Mouse (Mus musculus) right cerebral cortex, postnatal 25 days (tissue): ENCODE data around the gene Olig2.

ENCODE experiments used
- DNase-seq: peaks from one replicate; pipeline ENCODE4 v3.0.0; 2022

Gene Olig2

DNA sequence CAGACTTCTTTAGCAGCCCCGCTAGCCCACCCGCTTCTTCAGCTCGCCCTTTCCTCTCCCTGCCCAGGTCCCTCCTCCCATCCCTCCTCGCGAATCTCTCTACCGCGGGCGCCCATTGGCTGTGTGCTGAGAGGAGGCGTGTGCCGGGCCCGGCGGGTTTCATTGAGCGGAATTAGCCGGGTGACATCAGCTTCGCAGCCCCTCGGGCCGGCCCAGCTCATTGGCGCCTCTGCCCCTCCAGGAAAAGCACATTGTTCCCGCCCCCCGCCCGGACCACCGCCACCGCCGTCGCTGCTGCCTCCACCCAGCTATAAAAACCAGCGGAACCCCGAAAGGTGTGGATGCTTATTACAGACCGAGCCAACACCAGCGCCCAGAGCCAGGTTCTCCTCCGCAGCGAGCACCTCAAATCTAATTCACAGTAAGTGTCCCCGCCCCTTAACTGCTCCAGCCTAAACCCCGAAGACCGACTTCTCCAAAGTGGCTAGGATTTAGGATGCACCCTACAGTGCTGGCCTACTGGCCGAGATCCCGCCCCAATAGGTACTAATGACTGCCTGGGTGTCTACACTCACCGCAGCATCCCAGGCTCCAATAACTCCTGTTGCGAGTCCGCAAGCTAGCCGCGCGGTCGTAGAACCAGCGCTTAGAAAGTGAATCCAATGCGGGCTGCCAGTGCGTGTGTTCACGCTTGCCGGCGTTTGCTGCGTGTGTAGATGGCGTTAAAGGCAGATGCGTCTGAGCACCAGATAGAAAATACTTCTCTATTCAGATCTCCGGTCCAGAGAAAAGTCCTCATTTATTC lies at the start of gene Olig2:
TSS of gene Olig2 (plus strand) at position 225 of the 805 bp plus-strand sequence.
- peak; percentile 61 for DNase-seq

DNA sequence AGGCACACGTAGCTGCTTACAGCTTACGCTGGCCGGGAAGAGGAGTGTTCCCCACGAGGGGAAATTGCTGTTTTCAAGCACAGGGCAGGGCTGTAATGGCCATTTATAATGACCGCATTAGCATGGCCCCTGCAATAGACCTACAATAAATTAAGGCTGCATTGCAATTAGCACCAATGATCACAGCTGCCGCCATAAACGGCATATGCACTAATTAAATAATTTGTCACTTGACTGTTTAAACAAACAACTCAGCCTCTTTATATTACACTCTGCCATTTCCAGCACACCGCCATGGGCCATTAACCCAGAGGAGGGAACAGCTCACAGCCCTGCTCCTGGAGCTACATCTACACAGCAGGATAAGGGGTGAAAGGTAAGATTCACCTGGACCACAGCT lies 49.4 kb upstream of the Olig2 start:
- DNase-seq: no peak

DNA sequence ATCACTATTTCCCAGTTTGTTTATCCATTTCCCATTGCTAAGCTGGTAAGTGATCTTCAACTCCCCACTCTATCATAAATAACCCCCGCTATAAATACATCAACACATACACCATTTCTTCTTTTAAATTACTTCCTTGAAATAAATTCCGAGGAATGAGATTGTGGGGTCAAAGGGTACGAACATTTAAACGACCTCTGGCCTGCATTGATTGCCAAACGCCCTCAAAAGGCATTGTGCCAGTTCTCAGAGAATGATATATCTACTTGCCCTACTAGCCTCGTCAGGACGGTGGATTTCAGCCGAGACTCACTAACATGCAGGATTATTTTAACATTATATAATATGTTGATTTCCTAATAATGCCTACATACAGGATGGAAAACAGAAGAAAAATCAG lies 38.2 kb upstream of the Olig2 start:
- DNase-seq: no peak

DNA sequence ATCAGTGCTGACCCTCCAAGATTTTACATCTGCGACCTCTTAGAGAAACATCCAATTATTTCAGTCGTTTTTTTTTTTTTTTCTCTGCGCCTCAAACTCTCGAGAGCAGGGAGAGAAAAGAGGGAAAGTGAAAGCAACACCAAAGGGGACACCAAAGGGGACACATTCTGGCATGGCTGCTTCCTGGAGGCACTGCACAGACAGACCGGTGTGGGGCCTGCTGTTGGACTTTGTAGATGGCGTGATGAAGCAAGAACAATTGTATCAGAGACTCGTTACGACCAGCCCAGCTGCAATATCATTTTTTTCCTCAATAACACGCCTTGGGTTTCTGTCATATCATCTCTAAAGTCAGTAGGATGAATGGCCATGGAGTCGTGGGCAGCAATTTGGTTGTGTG lies 37.6 kb upstream of the Olig2 start:
- no peak for DNase-seq

DNA sequence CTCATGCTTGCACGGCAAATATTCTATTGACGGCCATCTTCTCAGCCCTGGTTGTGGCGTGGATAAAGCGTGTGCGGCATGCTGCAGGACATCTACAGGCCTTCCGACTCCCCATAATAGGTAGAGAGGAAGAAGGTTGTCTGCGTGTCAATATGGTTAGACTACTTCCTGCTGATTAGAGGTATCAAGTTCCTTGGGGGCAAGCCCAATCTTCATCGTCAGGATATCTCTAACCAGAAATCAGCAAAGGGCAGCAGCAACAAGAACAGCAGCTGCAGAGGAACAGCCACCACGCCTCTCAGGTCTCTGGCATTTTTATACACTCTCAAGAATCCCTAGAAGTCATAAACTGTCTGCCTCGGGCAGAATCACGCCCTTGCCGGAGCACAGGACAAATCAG lies 37.0 kb upstream of the Olig2 start:
- DNase-seq: no peak

DNA sequence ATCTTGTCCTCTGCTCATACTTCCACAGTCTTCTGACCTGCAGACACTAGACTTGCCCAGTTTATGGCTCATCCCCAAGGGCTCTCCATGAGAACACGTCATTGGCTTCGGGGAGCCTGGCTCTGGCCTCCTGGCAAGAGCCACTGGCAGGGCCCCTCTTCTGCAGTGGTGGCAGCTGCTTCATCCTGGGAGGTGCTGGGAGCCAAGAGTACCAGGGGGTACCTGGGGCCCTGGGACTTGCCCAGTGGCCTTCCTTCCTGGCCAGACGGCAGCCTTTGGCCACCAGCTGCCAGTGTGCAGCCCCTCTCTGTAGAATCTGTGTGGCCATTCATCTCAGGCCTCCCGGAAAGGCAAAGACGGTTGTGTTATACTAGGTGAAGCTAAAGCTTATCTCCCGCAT lies 34.0 kb upstream of the Olig2 start:
- DNase-seq: peak; percentile 21

DNA sequence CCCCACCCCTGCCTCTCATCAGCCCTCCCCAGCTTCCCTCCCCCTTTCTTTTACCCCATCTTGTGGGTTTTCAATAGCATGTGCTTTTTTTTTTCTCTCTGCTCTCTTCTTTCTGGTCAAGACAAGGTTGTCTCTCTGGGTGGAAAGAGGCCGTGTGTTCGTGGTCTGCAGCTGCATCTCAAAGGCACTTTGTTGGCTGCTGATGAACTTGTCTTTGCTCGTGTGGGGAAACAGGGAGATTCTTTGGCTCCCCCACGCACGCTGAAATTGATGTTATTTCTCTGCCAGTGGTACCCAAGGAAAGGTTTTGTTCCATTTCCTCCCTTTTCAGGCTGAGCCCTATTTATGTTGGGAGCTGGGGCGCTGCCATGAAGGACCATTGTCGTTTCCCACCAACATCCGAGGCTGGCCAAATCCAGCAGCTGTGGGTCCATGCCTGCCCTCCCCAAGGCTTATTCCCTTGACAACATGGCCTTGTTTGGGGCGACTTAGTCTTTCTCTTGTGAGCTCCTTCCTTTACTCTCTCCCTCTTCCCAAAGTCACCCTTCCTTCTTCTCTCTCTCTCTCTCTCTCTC lies 33.5 kb upstream of the Olig2 start:
- peak; percentile 32 for DNase-seq

DNA sequence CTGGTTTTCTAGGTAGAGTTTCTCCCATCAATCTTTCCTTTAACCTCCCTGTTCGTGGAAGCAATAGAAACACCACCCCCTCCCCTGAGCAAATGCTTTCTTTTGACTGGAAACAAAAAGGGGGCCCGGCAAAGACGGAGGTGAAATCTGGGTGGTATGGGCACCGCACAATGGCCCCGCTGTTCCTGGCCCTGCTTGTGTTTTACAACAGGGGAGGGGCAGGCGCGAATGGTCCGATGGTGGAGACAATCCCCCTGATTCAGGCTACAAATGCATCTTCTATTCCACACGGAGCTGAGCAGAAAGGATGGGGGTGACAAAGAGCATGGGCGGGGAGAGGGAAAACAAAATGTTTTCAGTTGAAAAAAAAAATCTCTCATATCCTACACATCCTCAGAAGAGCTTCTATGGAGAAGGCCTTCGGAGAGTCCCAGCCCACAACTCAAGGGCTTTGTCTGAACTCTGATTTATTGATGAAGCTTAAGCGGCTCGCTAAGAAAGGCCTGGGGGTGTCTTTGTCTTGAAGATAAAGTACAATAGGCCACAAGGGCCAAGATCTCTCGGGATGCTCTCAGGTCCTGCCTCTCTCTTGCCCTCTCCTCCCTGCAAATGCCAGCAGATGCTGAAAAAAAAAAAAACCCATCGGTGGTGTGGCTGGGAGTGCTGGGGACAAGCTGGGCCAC lies 32.4 kb upstream of the Olig2 start:
- DNase-seq: no peak

DNA sequence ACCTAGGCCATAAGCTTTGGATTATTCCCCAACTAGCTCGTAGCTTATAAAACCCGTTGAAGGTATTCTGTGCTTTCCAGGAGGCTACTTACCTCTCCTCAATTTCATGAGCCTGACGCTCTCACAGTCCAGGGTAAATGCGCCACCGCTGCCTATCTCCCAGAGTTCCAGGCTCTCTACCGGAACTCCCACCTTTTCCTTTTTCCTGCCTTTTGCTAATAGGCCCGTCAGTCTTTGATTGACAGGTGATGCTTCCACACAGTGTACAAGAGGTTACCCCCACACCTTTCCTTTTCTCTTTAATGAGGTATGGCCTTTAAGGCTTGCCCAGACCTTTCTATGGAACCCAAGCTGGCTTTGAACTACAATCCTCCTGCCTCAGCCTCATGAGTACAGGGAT lies 25.4 kb upstream of the Olig2 start:
- no peak for DNase-seq

DNA sequence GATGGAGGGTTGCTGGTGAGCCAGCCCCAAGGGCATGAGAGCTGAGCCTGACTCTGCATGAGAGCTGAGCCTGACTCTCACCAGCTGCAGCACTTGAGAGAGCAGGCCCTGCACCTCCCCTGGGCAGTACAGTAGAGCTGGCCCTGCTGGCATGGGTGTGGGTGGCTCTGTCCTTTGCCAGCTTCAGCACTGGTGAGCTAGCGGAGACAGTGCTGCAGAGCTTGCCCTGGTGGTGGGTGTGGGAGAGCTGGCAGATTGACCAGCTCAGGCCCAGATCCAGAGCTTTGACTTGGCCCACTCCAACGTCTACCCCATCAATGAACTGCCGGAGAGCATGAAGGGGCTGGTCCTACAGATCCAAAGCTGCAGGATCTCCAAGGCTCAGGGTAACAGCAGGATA lies 22.3 kb upstream of the Olig2 start:
- no peak for DNase-seq

DNA sequence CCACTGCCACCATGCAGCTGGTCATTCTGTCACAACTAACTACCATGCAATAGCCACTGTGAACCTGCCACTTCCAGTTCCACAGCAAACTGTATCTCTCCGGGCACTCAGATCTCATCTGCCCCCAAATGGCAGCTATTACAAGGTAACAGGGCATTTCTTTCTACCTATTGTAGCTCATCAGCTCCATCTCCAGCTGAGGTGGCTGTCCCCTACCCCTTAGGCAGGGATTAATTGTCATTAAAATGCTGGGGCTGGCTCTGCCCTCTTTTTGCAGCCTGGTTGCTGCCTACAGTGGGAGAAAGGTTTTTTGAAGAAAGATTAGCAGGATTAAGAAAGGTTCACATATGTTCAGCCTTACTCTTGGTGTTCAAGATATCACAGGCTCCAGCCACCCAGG lies 18.9 kb upstream of the Olig2 start:
- no peak for DNase-seq

DNA sequence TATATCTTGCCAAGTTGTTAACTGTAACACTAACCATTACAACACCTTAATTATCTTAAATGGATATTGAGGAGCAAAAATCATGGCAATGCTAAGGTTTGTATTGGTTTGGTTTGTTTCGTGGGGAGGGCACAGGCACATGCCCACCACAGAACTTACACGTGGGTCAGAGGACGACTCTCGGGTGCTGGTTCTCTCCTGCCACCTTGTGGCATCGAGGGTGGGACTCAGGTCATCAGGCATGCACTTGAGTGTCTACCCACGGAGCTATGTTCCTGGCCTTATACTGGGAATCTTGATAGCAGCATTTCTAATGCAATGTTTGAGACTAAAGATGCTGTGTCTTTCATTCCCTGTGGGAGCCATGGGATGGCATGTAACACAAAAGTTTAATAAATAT lies 8.2 kb upstream of the Olig2 start:
- no peak for DNase-seq

DNA sequence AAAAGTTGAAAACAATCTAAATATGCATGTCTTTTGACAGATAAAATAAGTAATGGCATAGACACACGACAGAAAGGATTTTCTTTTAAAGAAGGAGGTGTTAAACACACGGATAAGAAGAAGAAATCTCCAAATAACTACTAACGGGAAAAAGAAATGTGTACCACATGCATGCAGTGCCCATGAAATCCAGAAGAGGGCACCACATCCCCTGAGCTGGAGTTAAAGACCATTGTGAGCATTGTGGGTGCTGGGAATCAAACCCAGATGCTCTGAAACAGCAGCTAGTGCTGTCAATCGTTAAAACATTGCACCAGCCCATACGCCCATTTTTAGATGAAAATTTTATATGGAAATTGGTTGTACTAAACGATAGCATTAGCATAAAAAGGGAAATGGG lies 7.3 kb upstream of the Olig2 start:
- DNase-seq: no peak

DNA sequence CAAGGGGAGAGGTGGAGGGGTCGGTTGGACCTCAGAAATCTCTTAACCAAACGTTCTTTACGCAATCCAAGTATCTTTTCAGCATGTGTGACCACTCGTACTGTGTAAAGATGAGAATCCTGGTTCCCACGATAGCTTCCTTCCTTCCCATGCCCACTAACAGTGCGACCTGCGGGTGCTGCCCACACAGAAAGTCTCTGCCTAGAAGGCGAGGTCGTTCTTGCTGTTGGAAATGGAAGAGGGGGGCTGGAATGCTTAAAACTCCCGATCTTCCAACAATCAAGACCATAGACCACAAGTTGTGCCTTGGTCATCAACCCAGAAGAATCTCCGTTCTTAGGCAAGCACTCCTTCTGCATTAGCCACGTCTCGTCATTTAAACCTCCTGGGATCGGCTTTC lies 6.0 kb upstream of the Olig2 start:
- DNase-seq: no peak

DNA sequence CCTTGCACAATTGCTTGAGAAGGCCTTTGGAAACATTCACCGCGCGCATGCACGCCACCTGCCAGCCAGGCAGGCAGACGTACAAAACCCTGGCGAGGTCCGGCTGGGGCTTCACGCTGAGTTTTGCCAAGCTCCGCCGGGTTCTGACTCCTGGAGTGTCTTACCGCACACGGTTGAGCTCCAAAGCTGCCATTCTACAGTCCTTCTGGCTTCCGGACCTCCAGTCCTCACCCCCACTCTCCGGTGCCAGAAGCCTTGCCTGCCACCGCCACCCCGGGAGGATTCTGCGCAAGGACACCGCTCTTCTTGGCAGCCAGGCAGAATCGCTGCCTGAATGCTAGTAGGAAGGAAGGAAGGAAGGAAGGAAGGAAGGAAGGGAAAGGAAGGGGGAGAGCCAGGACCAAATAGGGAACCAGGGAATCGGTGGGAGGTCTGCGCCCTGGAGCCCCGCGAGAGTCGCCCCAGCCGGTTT lies 3.0 kb upstream of the Olig2 start:
- no peak for DNase-seq

DNA sequence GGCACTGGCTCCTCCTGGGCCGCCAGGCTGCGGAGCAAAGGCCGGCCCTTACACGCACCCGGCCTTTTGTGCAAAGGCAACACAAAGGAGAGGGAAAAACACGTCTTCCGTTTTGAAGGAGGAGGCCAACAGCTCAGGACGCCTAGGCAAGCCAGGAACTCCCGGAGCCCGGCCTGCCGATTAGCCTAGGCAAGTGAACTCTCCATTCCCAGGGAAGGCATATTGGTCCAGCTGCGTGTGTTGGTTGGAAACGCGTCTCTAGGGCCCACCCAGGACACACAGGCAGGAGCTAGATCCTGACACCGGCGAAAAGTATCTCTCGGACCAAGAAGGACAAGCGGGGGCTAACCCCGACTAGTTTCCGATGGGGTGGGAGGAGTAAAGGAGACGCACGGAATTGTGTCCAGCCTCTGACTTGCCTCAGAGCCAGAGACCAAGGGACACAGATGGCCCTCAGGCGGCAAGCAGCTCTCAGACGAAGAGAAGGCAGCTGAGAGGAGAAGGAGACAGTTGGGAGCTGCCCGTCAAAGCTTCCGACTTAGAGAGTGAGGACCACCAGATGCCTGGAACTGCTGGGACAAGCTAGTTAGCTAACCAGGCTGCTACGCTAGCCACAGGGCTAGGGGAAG lies 2.5 kb upstream of the Olig2 start:
- no peak for DNase-seq

DNA sequence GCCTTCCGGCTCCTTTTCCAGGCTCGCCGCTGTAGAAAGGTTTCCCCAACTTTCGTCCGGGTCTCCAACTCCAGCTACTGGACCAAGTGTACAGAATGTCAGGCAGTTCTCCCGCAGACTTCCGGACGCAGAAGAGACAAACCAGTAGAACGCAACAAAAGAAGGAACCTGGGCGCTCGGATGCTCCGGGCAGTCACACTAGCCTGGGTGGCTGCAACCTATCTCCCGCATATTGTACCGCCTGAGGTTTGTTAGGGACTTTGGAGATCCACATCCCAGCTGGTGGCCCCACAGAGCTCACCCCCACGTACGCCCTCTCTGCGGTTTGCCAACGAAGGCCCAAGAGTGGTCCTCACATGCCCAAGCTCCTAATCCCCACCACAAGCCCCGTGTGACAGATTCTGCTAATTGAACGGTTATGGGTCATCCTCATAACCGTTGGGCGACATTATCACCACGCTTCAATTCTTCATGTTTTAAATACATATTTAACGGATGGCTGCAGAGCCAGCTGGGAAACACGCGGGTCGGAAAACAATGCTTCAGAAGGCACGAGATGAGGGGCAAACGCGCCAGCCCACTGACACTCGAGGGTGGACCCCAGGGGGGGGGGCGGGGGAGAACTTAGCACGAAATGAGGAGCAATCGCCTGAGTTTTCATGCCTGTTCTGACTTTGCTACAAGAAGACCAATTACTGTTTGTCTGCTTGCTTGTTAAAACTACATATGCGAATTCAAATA lies 1.8 kb upstream of the Olig2 start:
- DNase-seq: no peak

DNA sequence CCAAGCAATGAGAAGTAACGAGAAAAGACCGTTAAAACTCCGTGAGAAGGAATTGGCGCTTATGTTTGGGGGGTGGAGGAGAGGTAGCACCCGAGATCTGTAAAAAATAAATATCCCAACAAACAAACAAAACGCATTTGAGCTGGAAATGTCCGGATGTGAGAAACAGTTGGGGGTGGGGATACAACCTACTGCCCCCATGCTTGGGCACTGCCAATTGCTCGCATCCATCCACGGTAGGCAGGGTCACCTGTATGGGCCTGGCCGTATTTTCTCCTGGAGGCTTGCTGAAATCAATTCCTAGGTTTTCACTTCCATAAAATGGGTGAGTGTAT lies 1.2 kb upstream of the Olig2 start:
- no peak for DNase-seq

DNA sequence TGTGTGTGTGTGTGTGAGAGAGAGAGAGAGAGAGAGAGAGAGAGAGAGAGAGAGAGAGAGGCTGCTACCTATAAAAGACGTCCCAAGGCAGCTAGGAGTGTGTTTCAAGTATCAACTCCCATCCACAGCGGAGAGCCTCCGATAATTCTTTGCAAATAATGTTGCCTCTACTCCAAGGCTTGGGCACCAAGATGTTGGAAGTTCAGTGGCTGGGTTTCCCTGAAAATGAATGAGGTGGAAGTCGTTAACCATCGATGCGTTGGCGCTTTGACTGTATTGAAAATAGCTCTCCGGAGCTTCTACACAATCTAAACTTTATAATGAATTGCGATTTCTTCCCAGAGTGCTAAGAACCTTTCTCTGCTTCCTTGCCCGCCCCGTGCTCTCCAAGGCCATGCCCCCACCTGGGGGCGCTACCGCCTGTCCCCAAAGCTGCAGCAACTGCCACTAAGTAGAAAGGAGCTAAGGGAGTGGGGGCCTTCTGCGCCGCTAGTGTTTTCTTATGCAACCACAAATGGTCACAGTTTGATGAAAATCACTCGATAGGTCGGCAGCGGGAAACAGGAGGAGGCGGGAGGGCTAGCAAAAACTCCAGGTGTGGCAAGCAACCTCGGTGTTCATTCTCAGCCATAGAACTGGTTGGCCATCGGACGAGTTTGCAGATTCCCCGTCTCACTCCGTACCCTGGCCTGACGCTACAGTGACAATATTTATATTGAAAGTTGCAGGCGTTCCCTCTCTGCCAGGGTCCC lies 600 bp upstream of the Olig2 start:
- no peak for DNase-seq

DNA sequence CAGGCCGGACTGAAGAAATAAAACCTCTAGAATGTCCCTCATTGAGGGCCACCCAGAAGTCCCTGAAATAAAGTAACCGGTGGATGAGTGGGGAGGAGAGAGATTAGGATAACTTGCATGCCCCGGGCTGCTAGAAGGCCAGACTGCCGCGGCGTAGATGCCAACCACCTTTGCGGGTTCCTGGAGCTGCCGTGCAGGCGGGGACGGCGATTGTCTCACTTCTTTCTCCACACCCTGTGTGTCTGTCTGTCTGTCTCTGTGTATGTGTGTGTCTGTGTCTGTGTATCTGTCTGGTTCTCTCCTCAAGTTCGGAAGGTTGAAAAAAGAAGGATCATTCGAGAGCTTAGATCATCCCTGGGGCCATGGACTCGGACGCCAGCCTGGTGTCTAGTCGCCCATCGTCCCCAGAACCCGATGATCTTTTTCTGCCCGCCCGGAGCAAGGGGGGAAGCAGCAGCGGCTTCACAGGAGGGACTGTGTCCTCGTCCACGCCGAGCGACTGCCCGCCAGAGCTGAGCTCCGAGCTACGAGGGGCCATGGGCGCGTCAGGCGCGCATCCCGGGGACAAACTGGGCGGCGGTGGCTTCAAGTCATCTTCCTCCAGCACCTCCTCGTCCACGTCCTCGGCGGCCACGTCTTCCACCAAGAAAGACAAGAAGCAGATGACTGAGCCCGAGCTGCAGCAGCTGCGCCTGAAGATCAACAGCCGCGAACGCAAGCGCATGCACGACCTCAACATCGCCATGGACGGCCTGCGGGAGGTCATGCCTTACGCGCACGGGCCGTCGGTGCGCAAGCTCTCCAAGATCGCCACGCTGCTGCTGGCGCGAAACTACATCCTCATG lies 1.0 kb downstream of the Olig2 start:
- DNase-seq: no peak
